Mouse (Mus musculus) liver, embryonic 14.5 days (tissue): ENCODE measurements around the gene Prph.

Experiments
- CTCF ChIP-seq: IDR thresholded peaks from 2 replicates; pipeline ENCODE4 v1.5.1; 2016; ENCODE audit warnings: antibody characterized with exemption, low read depth, control low read depth
- EP300 ChIP-seq: IDR thresholded peaks from 2 replicates; pipeline ENCODE4 v1.6.1; 2016; ENCODE audit warnings: antibody characterized with exemption, low read depth

DNA sequence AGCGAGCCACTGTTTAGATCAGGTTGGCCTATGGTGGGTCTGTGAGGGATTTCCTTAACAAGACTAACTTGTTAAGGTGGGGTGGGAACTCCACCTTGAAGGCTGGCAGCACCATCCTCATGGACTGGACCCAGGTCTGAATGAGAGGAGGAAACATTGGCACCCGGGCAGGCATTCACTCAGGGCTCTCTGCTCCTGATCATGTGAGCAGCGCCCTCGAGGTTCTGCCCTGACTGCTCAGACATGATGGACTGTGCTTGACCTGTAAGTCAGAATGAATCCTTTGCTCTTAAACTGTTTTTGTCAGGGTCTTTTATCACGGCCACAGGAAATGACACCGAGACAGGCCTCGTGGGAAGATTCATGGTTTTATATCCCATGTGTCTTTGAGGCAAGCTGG lies 50.3 kb downstream of the Prph start:
- no peak for TF ChIP-seq CTCF
- TF ChIP-seq EP300, result no peak
